Mouse (Mus musculus): Measurements from ENCODE around the gene Zfp652. TPM values are rescaled to one million over a fixed set of nuclear protein-coding genes. Genes with fewer than 3 reads are reported as not detected.

The Zfp652 gene
- polyA plus RNA-seq, 1 experiment from 2014 or later = 26.4 TPM

- in situ Hi-C loops (cut with MboI; ENCODE audit: low pct_unique_long_range_greater_than_20kb) = loop anchor here (5.0 kb wide), 1 partner anchor 65 kb away; no protein-coding TSS in a partner anchor
- no peaks in the 10 kb centered on the region for H3K27me3 ChIP-seq
- POLR2A ChIA-PET = no interaction called here
- DNase-seq (ENCODE audit: low read depth, low spot score) (no peak), ATAC-seq (no peak)
- CTCF ChIA-PET = interaction anchor here (5.6 kb wide), 1 partner anchor 64 kb away, joined by 32 read pairs; no protein-coding TSS in a partner anchor
- no peak for TF ChIP-seq CTCF (IDR thresholded peaks at IDR 0.05)
Measured at GRCm38 (mm10) chr11:95687084-95687656, 25.3 kb upstream of the Zfp652 start.

- ChIA-PET CTCF (interaction anchor here (1.4 to 5.6 kb wide), 2 partner anchors 27 to 63 kb away, joined by 3 to 32 read pairs; no protein-coding TSS in a partner anchor), POLR2A (interaction anchor here (0.6 kb wide), 1 partner anchor 1710 kb away, joined by 3 read pairs; no protein-coding TSS in a partner anchor)
- TF ChIP-seq CTCF (IDR thresholded peaks at IDR 0.05) = no peak
- ATAC-seq = no peak
- in situ Hi-C loops (cut with MboI; ENCODE audit: low pct_unique_long_range_greater_than_20kb) = loop anchor here (5.0 kb wide), 1 partner anchor 64 kb away; no protein-coding TSS in a partner anchor
- no peaks in the 10 kb centered on the region for H3K27me3 ChIP-seq
- no peak for DNase-seq (ENCODE audit: low read depth, low spot score)
Measured at GRCm38 (mm10) chr11:95688515-95688914, 24.0 kb upstream of the Zfp652 start.

DNA sequence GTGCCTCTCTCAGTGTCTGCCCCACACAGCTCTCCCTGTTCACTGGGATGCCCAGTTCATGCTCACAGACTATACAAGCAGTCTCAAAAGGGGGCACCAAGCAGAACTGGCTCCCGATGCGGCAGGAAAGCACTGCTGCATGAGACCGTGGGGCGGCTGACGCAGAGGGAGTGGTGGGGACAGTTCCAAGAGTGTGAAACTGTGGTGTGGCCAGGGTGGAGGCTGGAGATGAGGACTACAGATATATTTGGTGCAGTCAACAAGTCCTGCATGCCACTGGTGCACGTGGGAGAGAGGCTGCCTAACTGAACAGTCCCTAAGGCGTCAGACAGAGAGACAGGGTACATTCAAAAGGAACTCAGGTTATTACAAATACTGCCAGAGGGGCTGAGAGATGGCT is 23.5 kb upstream of the Zfp652 start:
- ChIA-PET POLR2A (no interaction called here), CTCF (interaction anchor here (0.7 to 5.6 kb wide), 3 partner anchors 8 to 62 kb away, joined by 3 to 32 read pairs (median 4); no protein-coding TSS in a partner anchor)
- DNase-seq (ENCODE audit: low read depth, low spot score) (no peak), ATAC-seq (no peak)
- no peaks in the 10 kb centered on the region for H3K27me3 ChIP-seq
- no peak for TF ChIP-seq CTCF (IDR thresholded peaks at IDR 0.05)
- in situ Hi-C loops (cut with MboI; ENCODE audit: low pct_unique_long_range_greater_than_20kb) = loop anchor here (5.0 kb wide), 1 partner anchor 63 kb away; no protein-coding TSS in a partner anchor

DNA sequence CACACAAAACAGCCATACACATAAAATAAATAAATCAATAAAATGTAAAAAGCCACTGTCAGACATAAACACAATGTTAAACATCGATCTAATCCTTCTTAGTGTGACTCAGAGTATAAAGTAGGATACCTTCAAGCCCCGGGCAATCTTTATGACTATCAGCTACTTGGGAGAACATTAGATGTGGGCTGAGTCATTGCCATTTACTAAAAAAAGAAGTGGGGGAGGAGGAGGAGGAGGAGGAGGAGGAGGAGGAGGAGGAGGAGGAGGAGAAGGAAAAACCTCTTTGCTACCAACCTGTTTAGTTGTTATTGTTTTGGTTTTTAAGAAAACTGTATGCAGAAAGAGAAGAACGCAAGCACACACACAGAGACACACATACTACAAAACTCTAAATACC is 22.9 kb upstream of the Zfp652 start:
- no peak for ATAC-seq
- no peak for TF ChIP-seq CTCF (IDR thresholded peaks at IDR 0.05)
- no peak for DNase-seq (ENCODE audit: low read depth, low spot score)
- ChIA-PET CTCF (interaction anchor here (0.7 to 1.4 kb wide), 2 partner anchors 9 to 26 kb away, joined by 3 to 4 read pairs; no protein-coding TSS in a partner anchor), POLR2A (no interaction called here)
- in situ Hi-C loops (cut with MboI; ENCODE audit: low pct_unique_long_range_greater_than_20kb) = loop anchor here (5.0 kb wide), 1 partner anchor 63 kb away; no protein-coding TSS in a partner anchor
- H3K27me3 ChIP-seq = no peaks in the 10 kb centered on the region

GRCm38 (mm10) chr11:95698541-95698940 is 13.9 kb upstream of the Zfp652 start:
- TF ChIP-seq CTCF (IDR thresholded peaks at IDR 0.05) = no peak
- in situ Hi-C loops (cut with MboI; ENCODE audit: low pct_unique_long_range_greater_than_20kb) = no loop called here
- ChIA-PET CTCF (interaction anchor here (0.9 kb wide), 1 partner anchor 13 kb away, joined by 3 read pairs; no protein-coding TSS in a partner anchor), POLR2A (no interaction called here)
- peaks cover 5% of the 10 kb centered on the region for H3K27me3 ChIP-seq
- DNase-seq (ENCODE audit: low read depth, low spot score) (no peak), ATAC-seq (no peak)

GRCm38 (mm10) chr11:95700778-95701739 is 11.4 kb upstream of the Zfp652 start:
- DNase-seq (ENCODE audit: low read depth, low spot score) (no peak), ATAC-seq (no peak)
- in situ Hi-C loops (cut with MboI; ENCODE audit: low pct_unique_long_range_greater_than_20kb) = no loop called here
- ChIA-PET POLR2A (interaction anchor here (0.6 to 0.8 kb wide), 2 partner anchors 10 to 192 kb away, joined by 3 to 5 read pairs; no protein-coding TSS in a partner anchor), CTCF (interaction anchor here (1.0 kb wide), 1 partner anchor 50 kb away, joined by 3 read pairs; no protein-coding TSS in a partner anchor)
- H3K27me3 ChIP-seq = peaks cover 9% of the 10 kb centered on the region
- TF ChIP-seq CTCF (IDR thresholded peaks at IDR 0.05) = no peak

DNA sequence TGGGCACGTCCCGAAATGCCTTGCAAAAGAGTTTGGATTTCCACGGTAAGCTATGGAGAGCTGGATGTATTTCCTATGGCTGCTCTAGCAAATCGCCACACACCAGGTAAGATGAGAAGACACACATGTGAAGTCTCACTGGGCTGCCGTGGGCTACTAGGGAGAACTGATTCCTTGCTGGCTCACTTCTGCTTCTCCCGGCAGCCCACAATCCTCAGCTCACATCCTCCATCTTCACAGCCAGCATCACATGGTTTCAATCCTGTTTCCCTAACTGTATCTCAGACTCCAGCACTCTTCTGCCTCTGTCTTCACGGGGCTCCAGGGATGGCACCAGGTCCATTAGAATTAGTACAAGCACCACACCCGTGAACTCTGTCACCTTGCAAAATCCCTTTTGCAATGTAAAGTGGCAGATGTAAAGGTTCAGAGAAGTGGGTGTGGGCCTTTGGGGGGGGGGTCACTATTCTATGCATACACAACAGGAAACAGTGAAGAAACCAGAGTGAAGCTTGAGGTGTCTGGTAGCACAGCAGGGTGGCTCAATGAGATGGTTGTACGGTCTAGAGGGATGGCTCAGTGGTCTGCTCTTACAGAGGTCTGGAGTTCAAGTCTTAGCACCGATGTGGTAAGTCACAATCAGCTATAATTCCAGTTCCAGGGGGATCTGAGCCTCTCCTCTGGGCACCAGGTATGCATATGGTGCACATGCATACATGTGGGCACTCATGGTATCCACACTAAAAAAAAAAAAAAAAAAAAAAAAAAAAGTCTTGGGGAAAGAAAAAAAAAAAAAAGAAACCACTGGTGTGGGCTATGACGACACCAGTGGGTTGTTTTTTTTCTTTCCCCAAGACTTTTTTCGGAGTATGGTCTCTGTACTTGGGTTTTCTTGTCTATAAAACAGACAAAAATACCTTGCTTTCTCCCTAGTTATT is 8.2 kb upstream of the Zfp652 start:
- in situ Hi-C loops (cut with MboI; ENCODE audit: low pct_unique_long_range_greater_than_20kb) = no loop called here
- POLR2A ChIA-PET = interaction anchor here (1.4 kb wide), 1 partner anchor 11 kb away, joined by 4 read pairs; no protein-coding TSS in a partner anchor
- no peak for TF ChIP-seq CTCF (IDR thresholded peaks at IDR 0.05)
- no peak for DNase-seq (ENCODE audit: low read depth, low spot score)
- no peak for ATAC-seq
- CTCF ChIA-PET = interaction anchor here (1.4 kb wide), 1 partner anchor 12 kb away, joined by 4 read pairs; no protein-coding TSS in a partner anchor
- H3K27me3 ChIP-seq = peaks cover 6% of the 10 kb centered on the region

- ChIA-PET POLR2A (interaction anchor here (1.4 kb wide), 1 partner anchor 11 kb away, joined by 4 read pairs; no protein-coding TSS in a partner anchor), CTCF (no interaction called here)
- peaks cover 6% of the 10 kb centered on the region for H3K27me3 ChIP-seq
- ATAC-seq = no peak
- no peak for TF ChIP-seq CTCF (IDR thresholded peaks at IDR 0.05)
- DNase-seq (ENCODE audit: low read depth, low spot score) = no peak
- in situ Hi-C loops (cut with MboI; ENCODE audit: low pct_unique_long_range_greater_than_20kb) = no loop called here
Measured at GRCm38 (mm10) chr11:95704970-95705330, 7.5 kb upstream of the Zfp652 start.

- in situ Hi-C loops (cut with MboI; ENCODE audit: low pct_unique_long_range_greater_than_20kb) = no loop called here
- POLR2A ChIA-PET = no interaction called here
- CTCF ChIA-PET = no interaction called here
- TF ChIP-seq CTCF (IDR thresholded peaks at IDR 0.05) = no peak
- peaks cover 3% of the 10 kb centered on the region for H3K27me3 ChIP-seq
- no peak for ATAC-seq
- DNase-seq (ENCODE audit: low read depth, low spot score) = no peak
Measured at GRCm38 (mm10) chr11:95709534-95710040, 2.9 kb upstream of the Zfp652 start.
